Comparison of ENCODE assay signal across 9 mouse cellular contexts in genomic region chr4:136463436-136463835, GRCm38 (mm10). TPM values are rescaled to one million over a fixed set of nuclear protein-coding genes. Genes with fewer than 3 reads are reported as not detected.
DNase-seq lines count a peak whose midpoint lies in the region; ATAC-seq lines count a peak whose summit lies in the region.
"Had no signal": no experiment of that assay in that cellular context is flagged by ENCODE, and none has a peak within 500 bp of the region (broad histone marks: within the 10 kb centered on the region; RNA-seq: fewer than 3 reads in every experiment).

No protein-coding gene starts in this region.

- H3K27me3 ChIP-seq in lung, embryonic 15.5 days = peaks cover 12% of the 10 kb centered on the region; the same call in 1 of the 2 replicates
- H3K27me3 ChIP-seq in limb, embryonic 13.5 days = peaks cover 38% of the 10 kb centered on the region
- H3K27me3 ChIP-seq in stomach, embryonic 16.5 days (ENCODE audit: control insufficient read depth, insufficient read depth, low read length) = peaks cover 8% of the 10 kb centered on the region; the same call in 1 of the 2 replicates

- peaks cover 26% of the 10 kb centered on the region for H3K4me1 ChIP-seq in lung, embryonic 15.5 days
- H3K4me1 ChIP-seq in limb, embryonic 13.5 days = peaks cover 45% of the 10 kb centered on the region
- H3K4me1 ChIP-seq in stomach, embryonic 16.5 days (ENCODE audit: control insufficient read depth, insufficient read depth, low read length) = peaks cover 16% of the 10 kb centered on the region; the same call in 1 of the 2 replicates

- H3K4me2 ChIP-seq in lung, embryonic 15.5 days = peak overlapping the region; percentile 98
- H3K4me2 ChIP-seq in limb, embryonic 13.5 days (replicated peaks) = peak overlapping the region; percentile 98
- H3K4me2 ChIP-seq in stomach, embryonic 16.5 days (ENCODE audit: low read depth, low read length) = peak overlapping the region; percentile 99

- peak overlapping the region; percentile 84; the same call in 1 of the 2 replicates for H3K27ac ChIP-seq in lung, embryonic 15.5 days
- no peak overlapping the region for H3K27ac ChIP-seq in limb, embryonic 13.5 days
- 0 out of 2 replicates have a peak overlapping the region, but pooled peaks have one; percentile 15 for H3K27ac ChIP-seq in stomach, embryonic 16.5 days (ENCODE audit: low read length)

- H3K36me3 ChIP-seq in lung, embryonic 15.5 days = no peaks in the 10 kb centered on the region
- no peaks in the 10 kb centered on the region for H3K36me3 ChIP-seq in limb, embryonic 13.5 days
- no peaks in the 10 kb centered on the region for H3K36me3 ChIP-seq in stomach, embryonic 16.5 days (ENCODE audit: control insufficient read depth, insufficient read depth, low read length)

- no peak for ATAC-seq in lung, embryonic 15.5 days (ENCODE audit: borderline replicate concordance, extremely low read depth, low FRiP score, low TSS enrichment)
- no peak for ATAC-seq in limb, embryonic 13.5 days (ENCODE audit: low FRiP score, low read depth)
- ATAC-seq in stomach, embryonic 16.5 days (ENCODE audit: insufficient read depth, low FRiP score) = no peak

- DNase-seq in cerebellum, adult 11-12 months = peak; percentile 33
- no peak for DNase-seq in cerebellum, adult 18-20 months
- no peak for DNase-seq in lung, adult 18-20 months
- no peak for DNase-seq in adrenal gland, postnatal 4 days (ENCODE audit: low spot score in 2 of 2)
- no peak for DNase-seq in layer of hippocampus, postnatal 14 days (ENCODE audit: low spot score in 2 of 2)
- DNase-seq: kidney, adult 11 months had no signal

- H3K4me3 ChIP-seq in lung, embryonic 15.5 days = peak overlapping the region; percentile 67
- H3K4me3 ChIP-seq in limb, embryonic 13.5 days = peak overlapping the region; percentile 70
- H3K4me3 ChIP-seq in stomach, embryonic 16.5 days (replicated peaks; ENCODE audit: low read length) = peak overlapping the region; percentile 69

- H3K9me3 ChIP-seq in lung, embryonic 15.5 days = no peaks in the 10 kb centered on the region
- H3K9me3 ChIP-seq in limb, embryonic 13.5 days = no peaks in the 10 kb centered on the region
- no peaks in the 10 kb centered on the region for H3K9me3 ChIP-seq in stomach, embryonic 16.5 days (replicated peaks; ENCODE audit: control insufficient read depth, low read length)

- WGBS in lung, embryonic 15.5 days = 30% methylated on average over 9 of the region's 9 CpGs
- 21% methylated on average over 9 of the region's 9 CpGs for WGBS in limb, embryonic 13.5 days
- 40% methylated on average over 9 of the region's 9 CpGs for WGBS in stomach, embryonic 16.5 days

- no peak overlapping the region for H3K9ac ChIP-seq in lung, embryonic 15.5 days
- no peak overlapping the region for H3K9ac ChIP-seq in limb, embryonic 13.5 days
- H3K9ac ChIP-seq in stomach, embryonic 16.5 days (ENCODE audit: low read length) = peak overlapping the region; percentile 33; the same call in 1 of the 2 replicates

RNA-seq across cellular contexts. Expression of gene 6030445D17Rik, which starts 1.4 kb away (rescaled TPM):
- 0.46 and 0.57 TPM in 2 replicates for polyA plus RNA-seq in lung, embryonic 15.5 days (2015; fragmentation: Nextera tagmentation; extraction: Ambion mirVana)
- polyA plus RNA-seq in limb, embryonic 13.5 days (2015; fragmentation: Nextera tagmentation; extraction: Ambion mirVana) = 0.10 and 0.29 TPM in 2 replicates
- 0.19 and 0.21 TPM in 2 replicates for polyA plus RNA-seq in stomach, embryonic 16.5 days (2015; fragmentation: Nextera tagmentation; extraction: Ambion mirVana)
- total RNA-seq in adrenal gland, postnatal 4 days (2021) = under 1 TPM; 0.40 to 0.50 TPM
- under 1 TPM; 0.55 to 0.88 TPM for total RNA-seq in layer of hippocampus, postnatal 14 days (2021)

RNA-seq across cellular contexts. Expression of gene Luzp1, which starts 6.1 kb away (rescaled TPM):
- polyA plus RNA-seq in lung, embryonic 15.5 days (2015; fragmentation: Nextera tagmentation; extraction: Ambion mirVana) = 109 and 121 TPM in 2 replicates
- 155 TPM in 2 replicates for polyA plus RNA-seq in limb, embryonic 13.5 days (2015; fragmentation: Nextera tagmentation; extraction: Ambion mirVana)
- polyA plus RNA-seq in stomach, embryonic 16.5 days (2015; fragmentation: Nextera tagmentation; extraction: Ambion mirVana) = 88.7 and 90.1 TPM in 2 replicates
- total RNA-seq in adrenal gland, postnatal 4 days (2021) = 10 to 100 TPM; 35.7 to 39.8 TPM
- 10 to 100 TPM; 66.5 to 68.6 TPM for total RNA-seq in layer of hippocampus, postnatal 14 days (2021)

RNA-seq across cellular contexts. Expression of gene Htr1d, which starts 40.1 kb away (rescaled TPM):
- not detected in 2 replicates for polyA plus RNA-seq in lung, embryonic 15.5 days (2015; fragmentation: Nextera tagmentation; extraction: Ambion mirVana)
- polyA plus RNA-seq in limb, embryonic 13.5 days (2015; fragmentation: Nextera tagmentation; extraction: Ambion mirVana) = 0.55 and 0.89 TPM in 2 replicates
- polyA plus RNA-seq in stomach, embryonic 16.5 days (2015; fragmentation: Nextera tagmentation; extraction: Ambion mirVana) = 0.27 and 0.34 TPM in 2 replicates
- under 1 TPM; 0.34 to 0.99 TPM for total RNA-seq in adrenal gland, postnatal 4 days (2021)
- total RNA-seq in layer of hippocampus, postnatal 14 days (2021) = 1 to 10 TPM; 1.1 to 1.2 TPM
